Mouse (Mus musculus): ENCODE results near the gene Atp2a1.

The Atp2a1 gene

GRCm38 (mm10) chr7:126399548-126399947 is 63.4 kb downstream of the Atp2a1 start:
- DNase-seq, result peak; percentile 95

GRCm38 (mm10) chr7:126397822-126398221 is 65.1 kb downstream of the Atp2a1 start:
- DNase-seq, result no peak

- no peak for DNase-seq
These were observed 65.7 kb downstream of the Atp2a1 start for GRCm38 (mm10) chr7:126397221-126397620.

- peak; percentile 100 for DNase-seq
These were observed 66.4 kb downstream of the Atp2a1 start, which contains the start of gene Nfatc2ip for GRCm38 (mm10) chr7:126396298-126397119. TSS of gene Nfatc2ip (minus strand) at chr7:126396737.
